Mouse (Mus musculus): ENCODE measurements around the gene Ercc1.

- TF ChIP-seq CTCF (IDR thresholded peaks at IDR 0.05 in 2 of 3, conservative IDR thresholded peaks at IDR 0.05 in 1 of 3; ENCODE audit: control insufficient read depth in 1 of 3, insufficient read depth in 1 of 3, low read depth in 2 of 3, low read length in 3 of 3, poor library complexity in 1 of 3, severe bottlenecking in 1 of 3) (no peak), MEF2A (IDR thresholded peaks at IDR 0.05; ENCODE audit: extremely low read depth, insufficient replicate concordance, low read depth, low read length, poor library complexity, severe bottlenecking) (no peak), CHD2 (IDR thresholded peaks at IDR 0.05; ENCODE audit: low read length) (no peak), MAZ (IDR thresholded peaks at IDR 0.05; ENCODE audit: low read depth, low read length) (no peak)
Observed at GRCm38 (mm10) chr7:19354991-19355390, 10.4 kb downstream of the Ercc1 start.
